Mouse (Mus musculus): ENCODE measurements around the gene Tmsb15b2.
"Not testable (repeated sequence)": the region's sequence is repeated elsewhere in the genome, so short reads cannot be mapped to it uniquely, and the experiment has no call there.

The Tmsb15b2 gene

DNA sequence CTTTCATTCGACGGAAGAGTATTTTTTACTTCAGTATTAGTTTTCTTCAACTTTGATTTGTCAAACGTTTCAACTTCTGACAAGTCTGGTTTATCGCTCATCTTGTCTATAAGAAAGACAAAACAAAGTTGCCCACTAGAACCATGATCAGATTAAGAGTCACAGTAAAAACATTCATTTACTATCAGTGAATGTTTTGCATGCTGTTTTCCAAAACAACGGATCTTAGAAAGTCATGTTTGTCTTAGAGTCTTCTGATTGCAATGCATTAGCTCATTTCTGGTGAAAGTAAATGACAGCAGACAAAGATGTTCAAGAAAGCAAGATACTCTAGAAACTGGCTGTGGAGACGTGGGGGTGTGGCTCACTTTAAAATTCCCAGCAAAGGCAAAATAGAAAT is at the start of gene Tmsb15b2:
Tmsb15b2 (minus strand) TSS at position 101 of the 400 bp plus-strand sequence.
- not testable (repeated sequence) for DNase-seq (ENCODE audit: low read depth, low spot score)

DNA sequence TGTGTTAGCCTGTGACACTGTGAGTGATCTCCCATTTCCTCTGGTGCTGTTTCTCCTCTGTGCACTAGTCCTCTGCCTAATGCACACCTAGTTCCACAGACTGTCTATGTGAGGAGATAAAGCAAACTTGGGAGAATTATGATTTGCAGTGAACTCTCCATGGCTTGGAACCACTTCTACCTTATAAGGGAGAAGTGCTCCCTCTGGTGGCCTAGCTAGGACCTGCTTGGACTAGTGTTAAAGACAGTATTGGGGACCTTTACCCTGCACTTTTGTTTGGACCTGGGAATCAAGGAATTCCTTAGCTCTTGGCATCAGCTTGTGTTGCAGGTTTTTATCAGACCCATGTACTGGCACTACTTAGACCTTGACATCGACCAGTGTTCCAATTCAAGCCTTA is 44.0 kb upstream of the Tmsb15b2 start:
- DNase-seq (ENCODE audit: low read depth, low spot score) = peak; percentile 62

DNA sequence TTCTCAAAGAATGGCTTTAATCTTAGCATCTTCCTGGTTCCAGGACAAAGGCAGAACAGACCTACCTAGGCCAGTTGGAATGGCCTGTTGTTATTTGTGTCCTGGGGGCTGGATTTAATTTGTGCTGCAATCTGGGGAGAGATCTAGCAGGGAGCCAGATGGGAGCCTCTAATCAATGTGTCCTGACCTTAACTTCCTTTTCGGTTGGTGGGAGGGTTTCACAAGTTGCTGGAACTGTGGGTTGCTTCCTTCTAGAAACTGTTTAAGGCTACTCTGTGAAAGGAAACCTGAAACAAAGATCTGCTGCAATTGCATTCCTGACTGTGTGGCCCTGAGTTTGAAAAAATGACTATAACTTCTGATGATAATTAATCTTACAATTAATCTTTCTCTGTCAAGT is 42.4 kb upstream of the Tmsb15b2 start:
- DNase-seq (ENCODE audit: low read depth, low spot score) = no peak

DNA sequence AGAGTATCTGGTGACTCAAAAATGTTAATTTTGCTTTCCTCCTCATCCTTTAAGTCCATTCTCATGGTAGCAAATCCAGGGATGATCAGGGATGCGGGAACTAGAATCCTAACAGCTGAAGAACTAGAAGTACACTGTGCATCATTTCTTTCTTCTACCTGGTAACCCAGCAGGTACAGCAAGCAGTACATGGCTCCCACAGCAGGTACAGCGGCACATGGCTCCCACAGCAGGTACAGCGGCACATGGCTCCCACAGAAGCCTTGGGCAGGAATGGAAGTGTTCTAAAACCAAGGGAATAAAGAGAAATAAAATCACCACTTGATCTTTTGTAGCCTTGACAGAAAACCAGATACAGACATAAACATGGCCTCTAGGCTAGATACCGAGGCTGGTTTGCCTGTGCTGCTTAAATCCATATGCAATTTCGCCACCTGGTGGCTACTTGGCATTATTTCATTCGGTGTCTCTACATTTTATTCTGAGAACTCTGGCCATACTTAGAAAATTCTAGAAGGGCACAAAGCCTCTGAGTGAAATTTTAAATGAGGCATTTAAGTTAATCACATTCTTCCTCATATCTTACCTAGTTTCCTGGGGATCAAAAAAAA is 39.9 kb upstream of the Tmsb15b2 start:
- peak; percentile 70 for DNase-seq (ENCODE audit: low read depth, low spot score)

DNA sequence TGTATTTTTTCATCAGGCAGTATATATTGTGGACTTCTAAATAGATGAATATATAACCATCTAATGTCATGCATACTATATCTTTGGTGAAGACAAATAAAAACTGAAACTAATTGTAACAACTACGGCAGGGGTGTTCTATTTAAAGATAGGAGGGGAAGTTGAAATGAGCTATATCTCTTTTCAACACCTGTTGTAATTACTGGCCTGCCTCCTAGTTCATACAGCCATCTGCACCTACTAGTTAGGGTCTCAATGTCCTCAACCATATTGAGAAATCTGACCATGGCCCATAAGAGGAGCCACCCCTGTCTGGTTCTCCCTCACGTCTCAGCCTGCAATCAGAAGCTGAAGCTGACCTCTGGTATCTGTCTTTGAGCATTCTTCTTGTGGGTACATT is 21.0 kb upstream of the Tmsb15b2 start:
- DNase-seq (ENCODE audit: low read depth, low spot score) = no peak

DNA sequence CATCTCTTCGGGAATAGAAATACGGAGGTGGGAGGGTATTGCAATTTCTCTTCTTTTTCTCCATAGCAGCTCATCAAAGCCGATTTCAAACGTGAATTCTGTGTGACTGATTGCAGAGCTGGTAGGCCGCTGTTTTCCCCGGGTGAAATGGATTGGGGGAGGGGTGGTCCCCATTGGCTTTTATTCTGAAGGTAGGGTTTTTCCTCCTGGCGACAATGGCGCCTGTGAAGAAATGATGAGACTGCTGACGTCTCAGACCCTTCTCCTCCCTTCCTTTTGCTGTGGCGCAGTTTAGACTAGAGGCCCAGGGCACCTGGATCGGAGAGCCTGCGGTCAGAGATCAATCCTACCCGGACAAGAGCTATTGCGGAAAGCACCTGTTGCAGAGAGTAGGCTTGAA is 18.3 kb upstream of the Tmsb15b2 start:
- DNase-seq (ENCODE audit: low read depth, low spot score) = peak; percentile 7

DNA sequence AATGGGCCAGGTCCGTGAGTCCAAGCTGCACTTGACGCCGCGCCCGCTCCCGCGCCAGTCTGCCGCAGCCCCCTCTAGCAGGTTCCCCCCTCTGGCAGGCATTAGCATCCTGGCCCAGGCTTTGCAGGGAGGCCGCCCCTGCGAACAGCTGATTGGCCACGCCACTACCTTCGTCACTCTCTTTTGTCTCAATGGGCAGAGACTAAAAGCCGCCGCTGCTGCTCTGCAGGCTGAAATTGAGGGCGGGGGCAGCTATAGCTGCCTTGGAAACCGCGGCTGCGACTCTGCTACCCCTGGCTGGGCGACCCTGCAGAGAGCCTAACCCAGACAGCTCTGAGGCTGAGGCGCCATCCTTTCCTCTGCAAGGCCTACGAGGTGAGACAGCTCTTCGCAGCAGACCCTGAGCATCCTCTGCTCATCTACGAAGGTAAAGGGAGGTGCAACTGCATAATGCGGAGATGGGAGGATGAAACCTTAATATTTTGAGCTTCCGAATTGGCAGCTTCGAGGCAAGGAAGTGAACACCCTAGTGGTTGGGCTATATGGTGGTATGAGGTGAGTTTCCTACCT is 17.8 kb upstream of the Tmsb15b2 start, which contains the start of gene Zcchc18:
Zcchc18 (plus strand) TSS at position 178 of the 570 bp plus-strand sequence.
- peak; percentile 86 for DNase-seq (ENCODE audit: low read depth, low spot score)

DNA sequence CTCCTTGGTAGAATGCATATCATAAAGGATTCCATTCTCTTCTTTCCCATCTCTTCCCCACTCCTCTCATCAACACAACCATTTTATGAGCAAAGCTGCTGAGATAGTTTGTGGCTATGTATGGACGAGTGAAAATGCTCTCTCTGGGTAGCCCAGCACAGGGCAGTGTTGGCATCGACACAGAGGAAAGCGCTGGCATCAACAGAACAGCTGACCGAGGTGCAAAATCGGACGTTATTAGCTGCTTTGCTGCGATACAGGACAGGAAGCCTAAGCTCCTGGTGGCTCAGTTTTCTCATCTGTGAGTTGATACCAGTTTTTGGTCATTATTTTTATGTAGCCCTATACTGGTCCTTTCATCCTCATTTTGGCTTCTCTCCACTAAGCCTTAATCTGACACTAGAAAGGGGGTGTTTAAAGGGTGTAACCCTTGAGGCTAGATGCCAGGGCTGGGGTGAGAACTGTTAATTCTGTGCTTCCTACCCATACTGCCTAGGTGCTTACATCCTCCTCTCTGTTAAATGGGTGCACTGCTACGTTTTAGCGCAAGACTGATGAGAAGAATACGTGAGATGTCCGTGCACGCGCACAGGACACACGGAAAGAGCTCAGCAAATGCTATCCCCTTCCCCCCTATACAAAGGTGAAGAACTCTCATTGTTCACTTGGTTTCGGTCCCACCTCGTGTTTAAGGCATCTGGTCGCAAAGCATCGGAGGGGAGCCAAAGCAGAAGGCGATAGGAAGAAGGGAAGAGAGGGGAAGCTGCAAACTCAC is 17.1 kb upstream of the Tmsb15b2 start:
- DNase-seq (ENCODE audit: low read depth, low spot score) = no peak

DNA sequence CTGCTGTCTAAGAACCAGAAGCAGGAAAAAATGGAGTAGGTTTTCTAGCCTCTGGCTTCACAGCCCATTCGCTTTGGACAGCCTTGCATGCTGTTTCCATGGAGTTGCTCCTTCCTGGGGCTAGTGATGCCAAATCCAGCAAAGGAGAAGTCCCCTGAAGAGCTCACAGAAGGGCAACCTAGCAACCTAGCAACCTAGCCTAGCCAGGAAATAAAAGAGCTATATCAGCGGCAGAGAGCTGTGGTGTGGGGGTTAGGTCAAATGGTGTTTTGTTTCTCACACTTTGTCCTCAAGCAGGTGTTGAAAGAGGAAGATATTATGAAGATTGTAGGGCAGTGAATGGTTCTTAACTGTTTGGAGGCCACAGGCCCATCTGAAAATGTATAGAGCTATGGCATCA is 16.0 kb upstream of the Tmsb15b2 start:
- DNase-seq (ENCODE audit: low read depth, low spot score) = no peak

DNA sequence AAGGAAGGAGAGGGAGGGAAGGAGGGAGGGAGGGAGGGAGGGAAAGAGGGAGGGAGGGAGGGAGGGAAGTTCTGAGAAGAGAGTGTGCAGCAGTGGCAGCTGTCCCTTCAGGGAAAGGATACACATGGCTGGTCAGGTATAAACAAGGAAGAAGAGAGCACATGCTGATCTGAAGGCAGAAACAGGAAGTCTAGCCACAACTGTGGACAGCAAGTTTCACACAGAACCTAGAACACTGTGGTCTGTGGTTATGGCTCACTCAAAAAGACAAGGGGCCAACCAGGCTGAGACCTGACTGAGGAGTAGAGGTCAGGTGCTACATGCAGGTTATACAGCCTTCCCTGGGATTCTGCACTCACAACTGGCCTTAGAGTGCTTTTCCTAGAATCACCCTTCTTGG is 10.7 kb upstream of the Tmsb15b2 start:
- no peak for DNase-seq (ENCODE audit: low read depth, low spot score)

DNA sequence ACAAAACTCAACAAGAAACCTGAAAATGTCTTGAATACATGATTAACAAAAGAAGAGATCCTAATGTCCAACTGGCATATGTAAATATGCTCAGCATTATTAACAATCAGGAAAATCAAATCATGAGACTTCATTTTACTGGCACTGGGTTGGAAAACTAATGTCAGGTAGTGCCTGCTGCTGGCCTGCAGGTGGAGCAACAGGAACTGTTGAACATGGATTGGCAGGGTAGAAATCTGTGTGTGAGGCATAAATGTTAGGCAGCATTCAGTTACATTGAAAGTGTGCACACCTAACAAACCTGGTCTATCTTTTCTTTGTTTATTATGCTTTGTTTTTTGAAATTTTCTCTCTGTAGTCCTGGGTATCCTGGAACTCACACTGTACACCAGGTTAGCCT is 3.3 kb upstream of the Tmsb15b2 start:
- no peak for DNase-seq (ENCODE audit: low read depth, low spot score)

DNA sequence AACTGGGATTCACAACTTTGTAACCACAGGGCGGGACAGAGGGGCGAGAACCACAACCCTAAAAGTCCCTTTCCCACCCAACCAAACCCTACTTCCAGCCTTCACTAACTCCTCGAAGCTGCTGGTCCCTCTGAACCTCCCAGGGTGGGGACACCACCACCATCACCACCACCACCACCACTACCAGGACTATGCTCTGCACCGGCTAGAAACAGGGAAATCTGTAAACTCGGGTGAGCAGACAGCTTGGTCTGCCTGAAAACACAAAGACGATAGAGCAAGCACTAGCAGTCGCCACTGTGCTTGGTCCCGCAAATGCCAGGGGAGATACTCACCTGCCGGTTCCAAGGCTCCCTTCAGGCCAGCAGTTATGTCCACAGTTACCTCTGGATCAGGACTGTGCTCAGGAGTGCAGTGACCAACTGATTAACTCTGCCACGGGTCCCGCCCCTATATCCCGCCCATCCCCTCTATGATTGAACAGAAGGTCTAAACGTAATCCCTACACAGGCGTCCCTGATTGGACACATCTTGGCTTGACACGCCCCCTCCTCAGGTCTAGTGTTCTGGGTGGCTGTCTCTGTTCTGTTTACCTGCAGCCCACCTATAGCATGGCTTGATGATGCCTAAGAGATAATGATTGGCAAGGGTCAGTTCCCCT is 1.3 kb upstream of the Tmsb15b2 start, which contains the start of the genes Tmsb15l and Tmsb15b1:
Tmsb15l (minus strand) TSS at position 446 of the 661 bp plus-strand sequence.
Tmsb15b1 (minus strand) TSS at position 451 of the 661 bp plus-strand sequence.
- DNase-seq (ENCODE audit: low read depth, low spot score) = peak; percentile 73

DNA sequence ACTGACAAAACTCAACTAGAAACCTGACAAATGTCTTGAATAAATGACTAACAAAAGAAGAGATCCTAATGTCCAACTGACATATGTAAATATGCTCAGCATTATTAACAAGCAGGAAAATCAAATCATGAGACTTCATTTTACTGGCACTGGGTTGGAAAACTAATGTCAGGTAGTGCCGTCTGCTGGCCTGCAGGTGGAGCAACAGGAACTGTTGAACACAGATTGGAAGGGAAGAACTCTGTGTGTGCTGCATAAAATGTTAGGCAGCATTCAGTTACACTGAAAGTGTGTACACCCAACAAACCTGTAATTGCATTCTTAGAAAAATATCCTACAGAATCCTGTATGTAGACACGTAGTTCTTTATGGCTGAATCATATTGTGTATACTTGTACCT is 15.6 kb downstream of the Tmsb15b2 start:
- peak; percentile 1 for DNase-seq (ENCODE audit: low read depth, low spot score)

DNA sequence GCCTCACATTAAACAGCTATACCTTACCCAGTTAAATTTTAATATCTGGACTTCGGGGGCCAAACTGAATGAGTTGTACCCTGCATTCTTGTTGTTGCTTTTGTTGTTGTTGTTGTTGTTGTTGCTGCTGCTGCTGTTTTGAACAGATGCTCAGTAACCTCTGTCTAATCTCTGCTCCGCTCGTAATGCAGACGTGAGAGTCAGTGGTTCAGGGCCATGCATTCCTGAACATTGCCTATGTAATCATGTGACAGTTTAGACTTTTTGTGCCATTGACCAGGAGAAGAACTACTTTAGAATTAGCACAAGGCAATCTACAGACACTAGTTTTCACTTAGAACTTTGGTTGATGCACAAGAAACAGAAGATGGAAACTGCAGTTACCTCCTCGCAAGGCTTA is 17.0 kb downstream of the Tmsb15b2 start:
- DNase-seq (ENCODE audit: low read depth, low spot score) = not testable (repeated sequence)

DNA sequence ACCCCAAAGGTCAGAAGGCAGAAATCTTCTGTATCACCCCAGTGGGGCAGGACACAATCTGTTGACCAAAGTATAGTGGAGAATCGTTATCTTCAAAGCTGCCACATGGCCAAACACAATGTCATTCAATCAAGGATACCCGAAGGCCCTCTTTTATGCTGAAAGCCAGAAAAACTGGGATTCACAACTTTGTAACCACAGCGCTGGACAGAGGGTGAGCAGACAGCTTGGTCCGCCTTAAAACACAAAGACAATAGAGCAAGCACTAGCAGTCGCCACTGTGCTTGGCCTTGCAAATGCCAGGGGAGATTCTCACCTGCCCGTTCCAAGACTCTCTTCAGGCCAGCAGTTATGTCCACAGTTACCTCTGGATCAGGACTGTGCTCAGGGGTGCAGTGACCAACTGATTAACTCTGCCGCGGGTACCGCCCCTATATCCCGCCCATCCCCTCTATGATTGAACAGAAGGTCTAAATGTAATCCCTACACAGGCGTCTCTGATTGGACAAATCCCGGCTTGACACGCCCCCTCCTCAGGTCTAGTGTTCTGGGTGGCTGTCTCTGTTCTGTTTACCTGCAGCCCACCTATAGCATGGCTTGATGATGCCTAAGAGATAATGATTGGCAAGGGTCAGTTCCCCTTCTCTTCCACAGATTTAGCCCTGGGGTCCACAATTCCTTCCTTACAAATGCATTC is 17.6 kb downstream of the Tmsb15b2 start:
- peak; percentile 54 for DNase-seq (ENCODE audit: low read depth, low spot score)

DNA sequence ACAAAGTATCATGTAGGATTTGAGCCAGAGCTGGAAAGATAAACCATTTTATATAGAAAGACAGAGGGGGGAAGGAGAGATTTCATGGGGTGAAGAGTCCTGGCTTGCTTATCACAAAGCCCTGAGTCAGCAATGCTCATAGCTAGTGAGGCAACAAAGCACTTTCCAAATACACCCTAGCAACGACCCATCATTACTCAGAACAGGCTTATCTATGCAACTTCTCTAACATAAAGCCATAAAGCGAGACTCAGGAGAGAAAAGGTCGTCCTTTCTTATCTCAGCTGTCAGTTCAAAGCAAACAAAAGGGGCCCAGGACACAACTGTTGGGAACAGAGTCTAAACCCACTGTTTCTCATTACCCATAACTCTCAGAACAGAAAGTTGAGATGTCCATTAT is 37.3 kb downstream of the Tmsb15b2 start:
- no peak for DNase-seq (ENCODE audit: low read depth, low spot score)

DNA sequence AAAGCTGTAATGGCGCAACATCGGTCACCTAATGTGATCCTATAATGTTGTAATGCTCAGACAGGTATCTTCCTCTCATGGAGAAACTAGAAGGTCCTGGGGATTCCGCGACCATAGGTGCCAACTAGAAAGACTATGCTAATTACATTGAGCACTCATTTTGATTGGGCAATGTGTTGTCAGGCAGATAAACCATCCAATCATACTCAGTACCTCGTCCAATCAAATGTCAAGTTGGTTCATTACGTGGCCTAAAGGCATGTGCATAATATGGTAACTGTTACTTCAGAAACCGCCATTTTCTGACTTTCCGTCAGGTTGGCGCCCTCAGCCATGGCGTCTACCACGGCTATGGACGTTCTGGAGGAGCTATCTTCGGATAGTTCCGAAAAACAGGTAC is 48.3 kb downstream of the Tmsb15b2 start, which contains the start of gene H2bfm:
H2bfm (plus strand) TSS at position 295 of the 400 bp plus-strand sequence.
- DNase-seq (ENCODE audit: low read depth, low spot score) = no peak

DNA sequence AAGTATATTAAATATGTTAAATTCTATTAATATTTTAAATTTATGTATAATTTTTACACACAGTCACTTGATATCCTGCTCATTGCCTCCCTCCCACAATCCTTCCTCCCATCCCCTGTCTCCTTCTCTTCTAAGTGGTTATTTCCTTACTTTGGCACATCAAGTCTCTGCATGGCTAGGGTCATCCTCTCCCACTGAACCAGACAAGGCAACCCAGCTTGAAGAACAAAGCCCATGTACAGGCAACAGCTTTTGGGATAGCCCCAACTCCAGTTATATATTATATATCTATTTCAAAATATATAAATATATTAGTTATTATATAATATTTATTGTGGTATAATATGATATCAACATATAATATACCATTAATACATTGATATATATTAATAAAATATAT is 49.4 kb downstream of the Tmsb15b2 start:
- DNase-seq (ENCODE audit: low read depth, low spot score) = peak; percentile 54

All from mesoderm, embryonic 11.5 days (tissue).